Mouse (Mus musculus): ENCODE measurements around the gene Ythdc1. TPM values are rescaled to one million over a fixed set of nuclear protein-coding genes. Genes with fewer than 3 reads are reported as not detected.
"Not testable (repeated sequence)": the region's sequence is repeated elsewhere in the genome, so short reads cannot be mapped to it uniquely, and the experiment has no call there.

Ythdc1 gene
- polyA plus RNA-seq, 1 experiment from 2014 or later = 57.5 TPM

- DNase-seq (ENCODE audit: low spot score) (peak; percentile 67), ATAC-seq (replicated peaks; ENCODE audit: insufficient number of reproducible peaks, low FRiP score, low TSS enrichment, low read depth) (no peak)
- H3K9ac ChIP-seq (replicated peaks; ENCODE audit: low read length) = no peak overlapping the region
- no peak overlapping the region for H3K27ac ChIP-seq (replicated peaks; ENCODE audit: low read depth, low read length)
- H3K4me3 ChIP-seq (ENCODE audit: low read depth, low read length) = no peak overlapping the region
- H3K4me1 ChIP-seq (ENCODE audit: control insufficient read depth, insufficient read depth, low read length) = no peaks in the 10 kb centered on the region
- H3K36me3 ChIP-seq (replicated peaks; ENCODE audit: control insufficient read depth, insufficient read depth, low read depth, low read length) = no peaks in the 10 kb centered on the region
- no peaks in the 10 kb centered on the region for H3K9me3 ChIP-seq (replicated peaks; ENCODE audit: control insufficient read depth, low read length)
- no peaks in the 10 kb centered on the region for H3K27me3 ChIP-seq (ENCODE audit: control insufficient read depth, insufficient read depth, low read length)
- H3K4me2 ChIP-seq (ENCODE audit: low read depth, low read length) = no peak overlapping the region
Observed at GRCm38 (mm10) chr5:86850104-86850503, 46.1 kb downstream of the Ythdc1 start.

DNA sequence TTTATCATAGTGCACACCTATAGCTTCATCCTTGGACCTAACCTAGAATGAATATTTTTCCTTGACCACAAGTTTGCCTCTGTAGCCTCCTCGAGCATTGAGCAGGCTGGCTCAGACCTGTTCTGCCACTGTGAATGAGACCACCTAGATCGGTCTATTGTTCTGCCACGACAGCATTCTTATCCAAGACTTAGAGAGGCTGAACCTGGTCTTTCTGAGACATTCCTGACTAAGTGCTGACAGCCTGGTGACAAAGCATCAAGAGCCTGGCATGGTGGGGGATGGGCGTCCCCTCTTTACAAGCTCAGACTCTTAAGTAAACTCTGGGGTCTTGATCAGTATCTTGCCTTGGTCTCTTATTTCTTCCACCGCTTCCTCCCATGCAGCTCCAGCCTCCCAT, 47.6 kb downstream of the Ythdc1 start:
- Histone ChIP-seq H3K36me3 (replicated peaks; ENCODE audit: control insufficient read depth, insufficient read depth, low read depth, low read length) (no peaks in the 10 kb centered on the region), H3K9me3 (replicated peaks; ENCODE audit: control insufficient read depth, low read length) (no peaks in the 10 kb centered on the region), H3K4me3 (ENCODE audit: low read depth, low read length) (no peak overlapping the region), H3K9ac (replicated peaks; ENCODE audit: low read length) (no peak overlapping the region), H3K4me2 (ENCODE audit: low read depth, low read length) (no peak overlapping the region), H3K4me1 (ENCODE audit: control insufficient read depth, insufficient read depth, low read length) (no peaks in the 10 kb centered on the region), H3K27me3 (ENCODE audit: control insufficient read depth, insufficient read depth, low read length) (no peaks in the 10 kb centered on the region), H3K27ac (replicated peaks; ENCODE audit: low read depth, low read length) (no peak overlapping the region)
- 53% methylated on average over 5 of the region's 5 CpGs for WGBS
- ATAC-seq (replicated peaks; ENCODE audit: insufficient number of reproducible peaks, low FRiP score, low TSS enrichment, low read depth) (peak; percentile 67), DNase-seq (ENCODE audit: low spot score) (peak; percentile 39)

GRCm38 (mm10) chr5:86856505-86856904, 52.5 kb downstream of the Ythdc1 start:
- not testable (repeated sequence) for ATAC-seq (replicated peaks; ENCODE audit: insufficient number of reproducible peaks, low FRiP score, low TSS enrichment, low read depth); H3K36me3 ChIP-seq (replicated peaks; ENCODE audit: control insufficient read depth, insufficient read depth, low read depth, low read length); H3K9me3 ChIP-seq (replicated peaks; ENCODE audit: control insufficient read depth, low read length); H3K27ac ChIP-seq (replicated peaks; ENCODE audit: low read depth, low read length); H3K4me1 ChIP-seq (ENCODE audit: control insufficient read depth, insufficient read depth, low read length); H3K4me3 ChIP-seq (ENCODE audit: low read depth, low read length); H3K9ac ChIP-seq (replicated peaks; ENCODE audit: low read length); H3K4me2 ChIP-seq (ENCODE audit: low read depth, low read length); H3K27me3 ChIP-seq (ENCODE audit: control insufficient read depth, insufficient read depth, low read length); DNase-seq (ENCODE audit: low spot score)
- WGBS = 80% methylated on average over 13 of the region's 13 CpGs

DNA sequence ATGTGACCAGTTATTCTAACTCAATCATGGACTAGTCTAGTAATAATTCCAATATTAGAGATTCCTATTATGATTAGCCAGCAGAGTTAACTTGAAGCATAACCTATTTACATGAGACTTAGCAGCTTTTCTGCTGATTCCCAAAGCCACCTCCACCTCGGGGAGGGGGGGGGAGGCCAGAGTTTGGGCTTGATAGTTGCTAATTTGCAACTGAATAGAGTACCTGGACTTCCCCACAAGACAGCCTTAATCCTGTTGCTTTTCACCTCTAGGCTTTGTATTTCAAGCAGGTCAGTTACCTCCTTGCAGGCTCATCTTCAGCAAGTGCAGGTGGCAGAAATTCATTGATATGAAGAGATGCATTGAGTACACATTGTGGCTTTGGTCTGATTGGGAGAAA, 53.7 kb downstream of the Ythdc1 start:
- no peaks in the 10 kb centered on the region for H3K9me3 ChIP-seq (replicated peaks; ENCODE audit: control insufficient read depth, low read length)
- no peaks in the 10 kb centered on the region for H3K36me3 ChIP-seq (replicated peaks; ENCODE audit: control insufficient read depth, insufficient read depth, low read depth, low read length)
- no peak overlapping the region for H3K4me2 ChIP-seq (ENCODE audit: low read depth, low read length)
- H3K4me3 ChIP-seq (ENCODE audit: low read depth, low read length) = no peak overlapping the region
- no peak overlapping the region for H3K9ac ChIP-seq (replicated peaks; ENCODE audit: low read length)
- 18% methylated on average over 1 of the region's 1 CpGs for WGBS
- H3K27me3 ChIP-seq (ENCODE audit: control insufficient read depth, insufficient read depth, low read length) = no peaks in the 10 kb centered on the region
- no peak overlapping the region for H3K27ac ChIP-seq (replicated peaks; ENCODE audit: low read depth, low read length)
- no peak for DNase-seq (ENCODE audit: low spot score)
- ATAC-seq (replicated peaks; ENCODE audit: insufficient number of reproducible peaks, low FRiP score, low TSS enrichment, low read depth) = no peak
- no peaks in the 10 kb centered on the region for H3K4me1 ChIP-seq (ENCODE audit: control insufficient read depth, insufficient read depth, low read length)

DNA sequence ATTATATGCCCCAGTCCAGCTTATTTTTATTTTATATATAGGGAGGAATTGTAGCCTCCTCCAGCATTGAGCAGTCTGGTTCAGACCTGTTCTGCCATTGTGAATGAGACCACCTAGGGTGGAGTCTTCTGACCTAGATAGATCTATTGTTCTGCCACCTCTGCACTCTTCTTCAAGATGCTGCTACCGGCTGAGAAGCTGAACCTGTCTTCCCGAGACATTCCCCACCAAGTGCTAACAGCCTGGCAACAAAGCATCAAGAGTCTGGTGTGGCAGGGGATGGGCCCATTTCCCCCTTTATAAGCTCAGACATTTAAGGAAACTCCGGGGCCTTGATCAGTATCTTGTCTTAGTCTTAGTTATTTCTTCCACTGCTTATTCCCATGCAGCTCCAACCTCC, 54.3 kb downstream of the Ythdc1 start:
- H3K36me3 ChIP-seq (replicated peaks; ENCODE audit: control insufficient read depth, insufficient read depth, low read depth, low read length) = no peaks in the 10 kb centered on the region
- no peaks in the 10 kb centered on the region for H3K4me1 ChIP-seq (ENCODE audit: control insufficient read depth, insufficient read depth, low read length)
- H3K9ac ChIP-seq (replicated peaks; ENCODE audit: low read length) = no peak overlapping the region
- H3K27ac ChIP-seq (replicated peaks; ENCODE audit: low read depth, low read length) = no peak overlapping the region
- H3K4me3 ChIP-seq (ENCODE audit: low read depth, low read length) = no peak overlapping the region
- WGBS = 56% methylated on average over 3 of the region's 3 CpGs
- H3K4me2 ChIP-seq (ENCODE audit: low read depth, low read length) = no peak overlapping the region
- DNase-seq (ENCODE audit: low spot score) (no peak), ATAC-seq (replicated peaks; ENCODE audit: insufficient number of reproducible peaks, low FRiP score, low TSS enrichment, low read depth) (no peak)
- H3K27me3 ChIP-seq (ENCODE audit: control insufficient read depth, insufficient read depth, low read length) = no peaks in the 10 kb centered on the region
- no peaks in the 10 kb centered on the region for H3K9me3 ChIP-seq (replicated peaks; ENCODE audit: control insufficient read depth, low read length)

GRCm38 (mm10) chr5:86871877-86872276, 67.9 kb downstream of the Ythdc1 start:
- Histone ChIP-seq H3K9ac (replicated peaks; ENCODE audit: low read length) (no peak overlapping the region), H3K27me3 (ENCODE audit: control insufficient read depth, insufficient read depth, low read length) (no peaks in the 10 kb centered on the region), H3K9me3 (replicated peaks; ENCODE audit: control insufficient read depth, low read length) (no peaks in the 10 kb centered on the region), H3K4me1 (ENCODE audit: control insufficient read depth, insufficient read depth, low read length) (no peaks in the 10 kb centered on the region), H3K27ac (replicated peaks; ENCODE audit: low read depth, low read length) (no peak overlapping the region), H3K4me2 (ENCODE audit: low read depth, low read length) (no peak overlapping the region), H3K36me3 (replicated peaks; ENCODE audit: control insufficient read depth, insufficient read depth, low read depth, low read length) (no peaks in the 10 kb centered on the region), H3K4me3 (ENCODE audit: low read depth, low read length) (no peak overlapping the region)
- no peak for DNase-seq (ENCODE audit: low spot score)
- ATAC-seq (replicated peaks; ENCODE audit: insufficient number of reproducible peaks, low FRiP score, low TSS enrichment, low read depth) = no peak
- WGBS = 67% methylated on average over 1 of the region's 1 CpGs

Other genes starting within 250 kb of the Ythdc1 start
- not detected in 2 replicates for gene Tmprss11f, start 171.8 kb upstream of the Ythdc1 start, polyA plus RNA-seq (2014; fragmentation: Nextera tagmentation; extraction: Ambion mirVana)
- gene Tmprss11b, start 127.9 kb upstream of the Ythdc1 start, polyA plus RNA-seq (2014; fragmentation: Nextera tagmentation; extraction: Ambion mirVana) = not detected in 2 replicates
- not detected in 2 replicates for gene Tmprss11e, start 58.4 kb upstream of the Ythdc1 start, polyA plus RNA-seq (2014; fragmentation: Nextera tagmentation; extraction: Ambion mirVana)
- not detected in 2 replicates for gene Ugt2b34, start 102.7 kb downstream of the Ythdc1 start, polyA plus RNA-seq (2014; fragmentation: Nextera tagmentation; extraction: Ambion mirVana)
- gene Ugt2b1, start 122.3 kb downstream of the Ythdc1 start, polyA plus RNA-seq (2014; fragmentation: Nextera tagmentation; extraction: Ambion mirVana) = not detected in 2 replicates
- gene Ugt2b35, start 196.6 kb downstream of the Ythdc1 start, polyA plus RNA-seq (2014; fragmentation: Nextera tagmentation; extraction: Ambion mirVana) = not detected in 2 replicates

Data from embryonic facial prominence, embryonic 11.5 days (tissue).